ENCODE assay signal across 11 mouse cellular contexts in genomic region chr4:141132191-141132590, GRCm38 (mm10). TPM values are rescaled to one million over a fixed set of nuclear protein-coding genes. Genes with fewer than 3 reads are reported as not detected.
DNase-seq lines count a peak whose midpoint lies in the region; ATAC-seq and TF ChIP-seq lines count a peak whose summit lies in the region.
"Had no signal": no experiment of that assay in that cellular context is flagged by ENCODE, and none has a peak within 500 bp of the region (broad histone marks: within the 10 kb centered on the region; RNA-seq: fewer than 3 reads in every experiment).

No protein-coding gene starts in this region.

- H3K27ac ChIP-seq in heart, adult 2 months: no peak overlapping the region
- peak overlapping the region; percentile 81 for H3K27ac ChIP-seq in midbrain, embryonic 10.5 days (replicated peaks)
- no peak overlapping the region; the same call in 1 of the 2 replicates for H3K27ac ChIP-seq in midbrain, embryonic 16.5 days (ENCODE audit: low read length)
- peak overlapping the region; percentile 31; the same call in 1 of the 2 replicates for H3K27ac ChIP-seq in liver, embryonic 14.5 days

- H3K4me1 ChIP-seq in heart, adult 2 months (ENCODE audit: control insufficient read depth, insufficient read depth, low read length): peaks cover 39% of the 10 kb centered on the region
- peaks cover 74% of the 10 kb centered on the region for H3K4me1 ChIP-seq in midbrain, embryonic 10.5 days
- peaks cover 38% of the 10 kb centered on the region for H3K4me1 ChIP-seq in midbrain, embryonic 16.5 days (ENCODE audit: control insufficient read depth, insufficient read depth, low read length)
- peaks cover 0 to 31% of the 10 kb centered on the region in 2 experiments; a peak in 2 of 4 replicates for H3K4me1 ChIP-seq in liver, embryonic 14.5 days (replicated peaks; ENCODE audit: control insufficient read depth in 2 of 2, insufficient read depth in 2 of 2, low read length in 1 of 2)

- H3K27me3 ChIP-seq in heart, adult 2 months (ENCODE audit: control insufficient read depth, insufficient read depth, low read length): no peaks in the 10 kb centered on the region
- no peaks in the 10 kb centered on the region for H3K27me3 ChIP-seq in midbrain, embryonic 10.5 days (ENCODE audit: low read depth, poor library complexity, severe bottlenecking)
- H3K27me3 ChIP-seq in midbrain, embryonic 16.5 days (ENCODE audit: control insufficient read depth, insufficient read depth, low read depth, low read length): no peaks in the 10 kb centered on the region
- no peaks in the 10 kb centered on the region for H3K27me3 ChIP-seq in liver, embryonic 14.5 days (ENCODE audit: control insufficient read depth, insufficient read depth, low read length)

- H3K36me3 ChIP-seq in heart, adult 2 months (ENCODE audit: control insufficient read depth, insufficient read depth, low read length): peaks cover 8% of the 10 kb centered on the region
- H3K36me3 ChIP-seq in midbrain, embryonic 10.5 days: peaks cover 24% of the 10 kb centered on the region
- no peaks in the 10 kb centered on the region for H3K36me3 ChIP-seq in midbrain, embryonic 16.5 days (ENCODE audit: control insufficient read depth, insufficient read depth, low read length)
- no peaks in the 10 kb centered on the region; the same call in 1 of the 2 replicates for H3K36me3 ChIP-seq in liver, embryonic 14.5 days (replicated peaks; ENCODE audit: control insufficient read depth, insufficient read depth, low read depth)

- TF ChIP-seq EP300 in heart, adult 2 months (IDR thresholded peaks at IDR 0.05; ENCODE audit: insufficient read depth, low read depth, low read length): no peak
- no peak for TF ChIP-seq EP300 in liver, embryonic 14.5 days (IDR thresholded peaks at IDR 0.05; ENCODE audit: low read depth)

- no peak for TF ChIP-seq POLR2A in heart, adult 2 months (IDR thresholded peaks at IDR 0.05; ENCODE audit: insufficient read depth, low read depth, low read length)

- 73% methylated on average over 8 of the region's 8 CpGs for WGBS in heart, adult 2 months
- WGBS in midbrain, embryonic 10.5 days: 65% methylated on average over 8 of the region's 8 CpGs
- 54% methylated on average over 8 of the region's 8 CpGs for WGBS in midbrain, embryonic 16.5 days
- 78% methylated on average over 8 of the region's 8 CpGs for WGBS in liver, embryonic 14.5 days (ENCODE audit: insufficient replicate concordance)

- intact Hi-C loops in heart, adult 2 months (cut with DNase I): loop anchor here (10.0 kb wide), 1 partner anchor 663 kb away; the partner anchor contains the start of genes Casp9 and Dnajc16

- H3K4me2 ChIP-seq in midbrain, embryonic 16.5 days (ENCODE audit: low read length): no peak overlapping the region
- peak overlapping the region; percentile 34 for H3K4me2 ChIP-seq in liver, embryonic 14.5 days (ENCODE audit: low read depth)

- H3K9me3 ChIP-seq in midbrain, embryonic 10.5 days (replicated peaks): no peaks in the 10 kb centered on the region
- H3K9me3 ChIP-seq in midbrain, embryonic 16.5 days (replicated peaks; ENCODE audit: control insufficient read depth, low read length, poor library complexity, severe bottlenecking): no peaks in the 10 kb centered on the region
- no peaks in the 10 kb centered on the region for H3K9me3 ChIP-seq in liver, embryonic 14.5 days (ENCODE audit: control insufficient read depth, low read length)

- no peak for ATAC-seq in midbrain, embryonic 16.5 days
- no peak for ATAC-seq in liver, embryonic 14.5 days (ENCODE audit: insufficient read depth)
- no peak for ATAC-seq in inflammation-experienced regulatory T-cells, adult 6 months

- H3K79me2 ChIP-seq in heart, adult 2 months (replicated peaks; ENCODE audit: control insufficient read depth, insufficient read depth, low read length): peaks cover 6% of the 10 kb centered on the region

- H3K9ac ChIP-seq in heart, adult 2 months (ENCODE audit: low read depth, low read length): no peak overlapping the region
- no peak overlapping the region for H3K9ac ChIP-seq in midbrain, embryonic 16.5 days (ENCODE audit: low read depth, low read length)
- no peak overlapping the region for H3K9ac ChIP-seq in liver, embryonic 14.5 days (replicated peaks)

- no peak for TF ChIP-seq CTCF in heart, adult 2 months (IDR thresholded peaks at IDR 0.05)
- TF ChIP-seq CTCF in liver, embryonic 14.5 days (IDR thresholded peaks at IDR 0.05; ENCODE audit: low read depth): no peak

- H3K4me3 ChIP-seq in heart, adult 2 months: no peak overlapping the region
- no peak overlapping the region for H3K4me3 ChIP-seq in midbrain, embryonic 10.5 days
- H3K4me3 ChIP-seq in midbrain, embryonic 16.5 days (ENCODE audit: low read depth, low read length): no peak overlapping the region
- no peak overlapping the region for H3K4me3 ChIP-seq in liver, embryonic 14.5 days (ENCODE audit: insufficient read depth in 1 of 2, low read depth in 2 of 2, low read length in 2 of 2)

- peak; percentile 85 for DNase-seq in heart, adult 11 months
- no peak for DNase-seq in heart, adult 2 months
- peak; percentile 11 for DNase-seq in midbrain, embryonic 10.5 days (ENCODE audit: low spot score)
- no peak for DNase-seq in liver, embryonic 14.5 days (ENCODE audit: low read depth in 3 of 3, low spot score in 3 of 3)
- no peak for DNase-seq in spleen, postnatal 36 days (ENCODE audit: low spot score in 2 of 2)
- DNase-seq in adrenal gland, adult 8-10 months: no peak
- DNase-seq: cerebellum, adult 8-10 months; thymus, postnatal 14 days had no signal

RNA-seq across cellular contexts. Expression of gene Szrd1, which starts 7.4 kb away (rescaled TPM):
- 100 to 1,000 TPM in 1 of 2 experiments, 10 to 100 TPM in 1; 90.0 to 106 TPM for total RNA-seq in heart, adult 2 months (2021)
- polyA plus RNA-seq in heart, adult 2 months (2012; rRNA removed): 32.1 and 33.1 TPM in 2 replicates
- polyA plus RNA-seq in midbrain, embryonic 10.5 days (2016; fragmentation: Nextera tagmentation; extraction: Ambion mirVana): 35.2 and 36.3 TPM in 2 replicates
- polyA plus RNA-seq in midbrain, embryonic 16.5 days (2015; fragmentation: Nextera tagmentation; extraction: Ambion mirVana): 24.5 and 25.1 TPM in 2 replicates
- polyA plus RNA-seq in liver, embryonic 14.5 days (2012; rRNA removed): 13.3 and 14.2 TPM in 2 replicates
- polyA plus RNA-seq in liver, embryonic 14.5 days (2014; fragmentation: Nextera tagmentation; extraction: Ambion mirVana): 14.3 and 17.2 TPM in 2 replicates
- polyA plus RNA-seq in inflammation-experienced regulatory T-cells, adult 6 months (2017; shearing (Covaris generic)): 10 to 100 TPM; 37.9 to 88.5 (median 58.2) TPM
- total RNA-seq in adrenal gland, adult 8-10 months (2022): 100 to 1,000 TPM in 3 of 4 experiments, 10 to 100 TPM in 1; 96.1 to 123 (median 115) TPM

RNA-seq across cellular contexts. Expression of gene Fbxo42, which starts 15.5 kb away (rescaled TPM):
- total RNA-seq in heart, adult 2 months (2021): 10 to 100 TPM in 1 of 2 experiments, 1 to 10 TPM in 1; 9.0 to 11.3 TPM
- polyA plus RNA-seq in heart, adult 2 months (2012; rRNA removed): 7.6 and 11.9 TPM in 2 replicates
- polyA plus RNA-seq in midbrain, embryonic 10.5 days (2016; fragmentation: Nextera tagmentation; extraction: Ambion mirVana): 24.2 and 25.3 TPM in 2 replicates
- polyA plus RNA-seq in midbrain, embryonic 16.5 days (2015; fragmentation: Nextera tagmentation; extraction: Ambion mirVana): 25.5 TPM in 2 replicates
- polyA plus RNA-seq in liver, embryonic 14.5 days (2012; rRNA removed): 7.5 and 8.3 TPM in 2 replicates
- 17.6 and 20.6 TPM in 2 replicates for polyA plus RNA-seq in liver, embryonic 14.5 days (2014; fragmentation: Nextera tagmentation; extraction: Ambion mirVana)
- polyA plus RNA-seq in inflammation-experienced regulatory T-cells, adult 6 months (2017; shearing (Covaris generic)): 1 to 10 TPM; 5.5 to 6.3 (median 5.8) TPM
- total RNA-seq in adrenal gland, adult 8-10 months (2022): 10 to 100 TPM; 24.5 to 32.1 (median 29.0) TPM

RNA-seq across cellular contexts. Expression of gene Spata21, which starts 44.1 kb away (rescaled TPM):
- total RNA-seq in heart, adult 2 months (2021): not detected
- polyA plus RNA-seq in heart, adult 2 months (2012; rRNA removed): 0.16 and 0.20 TPM in 2 replicates
- polyA plus RNA-seq in midbrain, embryonic 10.5 days (2016; fragmentation: Nextera tagmentation; extraction: Ambion mirVana): 0.05 and 0.20 TPM in 2 replicates
- 0.39 TPM in 1 of 2 replicates, not detected in the other for polyA plus RNA-seq in midbrain, embryonic 16.5 days (2015; fragmentation: Nextera tagmentation; extraction: Ambion mirVana)
- 0.03 TPM in 1 of 2 replicates, not detected in the other for polyA plus RNA-seq in liver, embryonic 14.5 days (2012; rRNA removed)
- polyA plus RNA-seq in liver, embryonic 14.5 days (2014; fragmentation: Nextera tagmentation; extraction: Ambion mirVana): not detected in 2 replicates
- polyA plus RNA-seq in inflammation-experienced regulatory T-cells, adult 6 months (2017; shearing (Covaris generic)): 1 to 10 TPM; 1.1 to 1.5 (median 1.5) TPM
- not detected for total RNA-seq in adrenal gland, adult 8-10 months (2022)
- polyA plus RNA-seq: C2C12 had no signal

RNA-seq across cellular contexts. Expression of gene Necap2, which starts 54.0 kb away (rescaled TPM):
- total RNA-seq in heart, adult 2 months (2021): 10 to 100 TPM; 13.9 to 14.9 TPM
- 21.2 and 24.5 TPM in 2 replicates for polyA plus RNA-seq in heart, adult 2 months (2012; rRNA removed)
- 54.8 TPM in 2 replicates for polyA plus RNA-seq in midbrain, embryonic 10.5 days (2016; fragmentation: Nextera tagmentation; extraction: Ambion mirVana)
- polyA plus RNA-seq in midbrain, embryonic 16.5 days (2015; fragmentation: Nextera tagmentation; extraction: Ambion mirVana): 52.5 and 55.9 TPM in 2 replicates
- polyA plus RNA-seq in liver, embryonic 14.5 days (2012; rRNA removed): 58.9 and 60.3 TPM in 2 replicates
- polyA plus RNA-seq in liver, embryonic 14.5 days (2014; fragmentation: Nextera tagmentation; extraction: Ambion mirVana): 88.7 and 99.5 TPM in 2 replicates
- 10 to 100 TPM; 85.9 to 95.9 (median 91.8) TPM for polyA plus RNA-seq in inflammation-experienced regulatory T-cells, adult 6 months (2017; shearing (Covaris generic))
- 10 to 100 TPM; 55.4 to 82.5 (median 71.9) TPM for total RNA-seq in adrenal gland, adult 8-10 months (2022)

Comparison
In these comparisons a context has a peak if more than half of its experiments do, and no peak if none do; other contexts are left out.
1. DNase-seq: peak in heart, adult 11 months (single experiment) and midbrain, embryonic 10.5 days (single experiment); none in heart, adult 2 months (0 of 2), liver, embryonic 14.5 days (0 of 3), spleen, postnatal 36 days (0 of 2) and adrenal gland, adult 8-10 months (single experiment).
2. H3K27ac ChIP-seq: peak in midbrain, embryonic 10.5 days (single experiment) and liver, embryonic 14.5 days (single experiment); none in heart, adult 2 months (single experiment) and midbrain, embryonic 16.5 days (single experiment).